Mouse (Mus musculus): Measurements from ENCODE around the gene H2-Eb2. TPM values are rescaled to one million over a fixed set of nuclear protein-coding genes. Genes with fewer than 3 reads are reported as not detected.

H2-Eb2 gene
- polyA plus RNA-seq, 1 experiment from 2014 or later, result 0.11 TPM

- WGBS, result 68% methylated on average over 10 of the region's 10 CpGs
- ATAC-seq (ENCODE audit: borderline replicate concordance, extremely low read depth, low FRiP score, low TSS enrichment), result no peak
- no peak overlapping the region for H3K4me3 ChIP-seq
Measured at GRCm38 (mm10) chr17:34365031-34365430, 39.6 kb downstream of the H2-Eb2 start.

GRCm38 (mm10) chr17:34370563-34370962, 45.1 kb downstream of the H2-Eb2 start:
- H3K27me3 ChIP-seq, result no peaks in the 10 kb centered on the region
- H3K4me3 ChIP-seq, result no peak overlapping the region
- H3K4me1 ChIP-seq, result no peaks in the 10 kb centered on the region
- H3K4me2 ChIP-seq, result no peak overlapping the region
- no peak overlapping the region for H3K27ac ChIP-seq
- 55% methylated on average over 4 of the region's 4 CpGs for WGBS
- H3K9me3 ChIP-seq, result no peaks in the 10 kb centered on the region
- H3K9ac ChIP-seq, result no peak overlapping the region
- ATAC-seq (ENCODE audit: borderline replicate concordance, extremely low read depth, low FRiP score, low TSS enrichment), result no peak
- no peaks in the 10 kb centered on the region for H3K36me3 ChIP-seq

More at GRCm38 (mm10) chr17:34365031-34365430, 39.6 kb downstream of the H2-Eb2 start:
- H3K27ac ChIP-seq, result no peak overlapping the region
- no peak overlapping the region for H3K4me2 ChIP-seq
- no peaks in the 10 kb centered on the region for H3K4me1 ChIP-seq
- H3K27me3 ChIP-seq, result no peaks in the 10 kb centered on the region
- H3K36me3 ChIP-seq, result no peaks in the 10 kb centered on the region
- H3K9ac ChIP-seq, result no peak overlapping the region
- no peaks in the 10 kb centered on the region for H3K9me3 ChIP-seq

- H3K27me3 ChIP-seq, result no peaks in the 10 kb centered on the region
- H3K4me3 ChIP-seq, result no peak overlapping the region
- no peak overlapping the region for H3K27ac ChIP-seq
- H3K4me1 ChIP-seq, result no peaks in the 10 kb centered on the region
- no peak for ATAC-seq (ENCODE audit: borderline replicate concordance, extremely low read depth, low FRiP score, low TSS enrichment)
- 62% methylated on average over 6 of the region's 6 CpGs for WGBS
- H3K9ac ChIP-seq, result no peak overlapping the region
- H3K36me3 ChIP-seq, result no peaks in the 10 kb centered on the region
- H3K9me3 ChIP-seq, result no peaks in the 10 kb centered on the region
- no peak overlapping the region for H3K4me2 ChIP-seq
Measured at GRCm38 (mm10) chr17:34373055-34373709, 47.7 kb downstream of the H2-Eb2 start.

GRCm38 (mm10) chr17:34376847-34377246, 51.4 kb downstream of the H2-Eb2 start, which contains the start of gene Btnl1:
Gene Btnl1 (plus strand): TSS chr17:34377132.
- no peaks in the 10 kb centered on the region for H3K36me3 ChIP-seq
- WGBS, result 74% methylated on average over 2 of the region's 2 CpGs
- no peaks in the 10 kb centered on the region for H3K27me3 ChIP-seq
- H3K9ac ChIP-seq, result no peak within 1 kb of the TSS
- H3K9me3 ChIP-seq, result no peaks in the 10 kb centered on the region
- no peaks in the 10 kb centered on the region for H3K4me1 ChIP-seq
- no peak for ATAC-seq (ENCODE audit: borderline replicate concordance, extremely low read depth, low FRiP score, low TSS enrichment)
- no peak within 1 kb of the TSS for H3K27ac ChIP-seq
- no peak within 1 kb of the TSS for H3K4me2 ChIP-seq
- H3K4me3 ChIP-seq, result no peak within 1 kb of the TSS

GRCm38 (mm10) chr17:34377450-34378209, 52.2 kb downstream of the H2-Eb2 start:
- H3K9me3 ChIP-seq, result no peaks in the 10 kb centered on the region
- ATAC-seq (ENCODE audit: borderline replicate concordance, extremely low read depth, low FRiP score, low TSS enrichment), result no peak
- H3K27me3 ChIP-seq, result no peaks in the 10 kb centered on the region
- H3K36me3 ChIP-seq, result no peaks in the 10 kb centered on the region
- no peak overlapping the region for H3K4me2 ChIP-seq
- 44% methylated on average over 6 of the region's 6 CpGs for WGBS
- H3K4me3 ChIP-seq, result no peak overlapping the region
- no peak overlapping the region for H3K27ac ChIP-seq
- no peak overlapping the region for H3K9ac ChIP-seq
- H3K4me1 ChIP-seq, result no peaks in the 10 kb centered on the region

GRCm38 (mm10) chr17:34378716-34379115, 53.3 kb downstream of the H2-Eb2 start:
- no peak overlapping the region for H3K4me2 ChIP-seq
- ATAC-seq (ENCODE audit: borderline replicate concordance, extremely low read depth, low FRiP score, low TSS enrichment), result no peak
- H3K27me3 ChIP-seq, result no peaks in the 10 kb centered on the region
- 70% methylated on average over 2 of the region's 2 CpGs for WGBS
- H3K4me1 ChIP-seq, result no peaks in the 10 kb centered on the region
- H3K4me3 ChIP-seq, result no peak overlapping the region
- H3K27ac ChIP-seq, result no peak overlapping the region
- no peaks in the 10 kb centered on the region for H3K9me3 ChIP-seq
- no peak overlapping the region for H3K9ac ChIP-seq
- no peaks in the 10 kb centered on the region for H3K36me3 ChIP-seq

- WGBS, result 73% methylated on average over 7 of the region's 7 CpGs
- no peak overlapping the region for H3K27ac ChIP-seq
- no peaks in the 10 kb centered on the region for H3K4me1 ChIP-seq
- no peaks in the 10 kb centered on the region for H3K27me3 ChIP-seq
- H3K4me2 ChIP-seq, result no peak overlapping the region
- H3K4me3 ChIP-seq, result no peak overlapping the region
- H3K36me3 ChIP-seq, result no peaks in the 10 kb centered on the region
- no peak overlapping the region for H3K9ac ChIP-seq
- no peaks in the 10 kb centered on the region for H3K9me3 ChIP-seq
- ATAC-seq (ENCODE audit: borderline replicate concordance, extremely low read depth, low FRiP score, low TSS enrichment), result no peak
Measured at GRCm38 (mm10) chr17:34379451-34379850, 54.0 kb downstream of the H2-Eb2 start.

GRCm38 (mm10) chr17:34381876-34382275, 56.4 kb downstream of the H2-Eb2 start:
- Histone ChIP-seq H3K27me3 (no peaks in the 10 kb centered on the region), H3K4me1 (no peaks in the 10 kb centered on the region), H3K9ac (no peak overlapping the region), H3K4me3 (no peak overlapping the region), H3K4me2 (no peak overlapping the region), H3K27ac (no peak overlapping the region), H3K36me3 (no peaks in the 10 kb centered on the region), H3K9me3 (no peaks in the 10 kb centered on the region)
- no peak for ATAC-seq (ENCODE audit: borderline replicate concordance, extremely low read depth, low FRiP score, low TSS enrichment)
- WGBS, result 59% methylated on average over 11 of the region's 11 CpGs

GRCm38 (mm10) chr17:34383212-34383611, 57.7 kb downstream of the H2-Eb2 start:
- no peak overlapping the region for H3K27ac ChIP-seq
- 72% methylated on average over 7 of the region's 7 CpGs for WGBS
- ATAC-seq (ENCODE audit: borderline replicate concordance, extremely low read depth, low FRiP score, low TSS enrichment), result no peak
- no peaks in the 10 kb centered on the region for H3K9me3 ChIP-seq
- H3K9ac ChIP-seq, result no peak overlapping the region
- no peaks in the 10 kb centered on the region for H3K27me3 ChIP-seq
- H3K4me1 ChIP-seq, result no peaks in the 10 kb centered on the region
- H3K36me3 ChIP-seq, result no peaks in the 10 kb centered on the region
- H3K4me3 ChIP-seq, result no peak overlapping the region
- no peak overlapping the region for H3K4me2 ChIP-seq

GRCm38 (mm10) chr17:34384699-34385098, 59.2 kb downstream of the H2-Eb2 start:
- Histone ChIP-seq H3K9ac (no peak overlapping the region), H3K4me1 (no peaks in the 10 kb centered on the region), H3K4me2 (no peak overlapping the region), H3K9me3 (no peaks in the 10 kb centered on the region), H3K36me3 (no peaks in the 10 kb centered on the region), H3K27me3 (no peaks in the 10 kb centered on the region), H3K4me3 (no peak overlapping the region), H3K27ac (no peak overlapping the region)
- 44% methylated on average over 3 of the region's 3 CpGs for WGBS
- no peak for ATAC-seq (ENCODE audit: borderline replicate concordance, extremely low read depth, low FRiP score, low TSS enrichment)

GRCm38 (mm10) chr17:34386656-34387055, 61.2 kb downstream of the H2-Eb2 start:
- Histone ChIP-seq H3K4me3 (no peak overlapping the region), H3K9me3 (no peaks in the 10 kb centered on the region), H3K4me2 (no peak overlapping the region), H3K27ac (no peak overlapping the region), H3K27me3 (peaks cover 2% of the 10 kb centered on the region; the same call in 1 of the 2 replicates), H3K4me1 (no peaks in the 10 kb centered on the region), H3K9ac (no peak overlapping the region), H3K36me3 (no peaks in the 10 kb centered on the region)
- 68% methylated on average over 2 of the region's 2 CpGs for WGBS
- no peak for ATAC-seq (ENCODE audit: borderline replicate concordance, extremely low read depth, low FRiP score, low TSS enrichment)

GRCm38 (mm10) chr17:34388513-34388912, 63.0 kb downstream of the H2-Eb2 start:
- H3K4me3 ChIP-seq, result no peak overlapping the region
- no peaks in the 10 kb centered on the region for H3K4me1 ChIP-seq
- no peak overlapping the region for H3K4me2 ChIP-seq
- no peaks in the 10 kb centered on the region for H3K36me3 ChIP-seq
- no peaks in the 10 kb centered on the region for H3K9me3 ChIP-seq
- H3K9ac ChIP-seq, result no peak overlapping the region
- ATAC-seq (ENCODE audit: borderline replicate concordance, extremely low read depth, low FRiP score, low TSS enrichment), result no peak
- 35% methylated on average over 4 of the region's 4 CpGs for WGBS
- no peak overlapping the region for H3K27ac ChIP-seq
- peaks cover 6% of the 10 kb centered on the region; the same call in 1 of the 2 replicates for H3K27me3 ChIP-seq
